Mouse (Mus musculus) kidney, postnatal 36 days (tissue): Measurements from ENCODE around the gene Tut4.
A peak's percentile ranks its signal among the peaks of the same experiment; 100 is the strongest.

Experiments
- DNase-seq, 2 experiments: peaks; one replicate each; pipeline ENCODE4 v3.0.0; 2021 to 2022; ENCODE audit warnings: mixed read lengths in 2 of 2

The Tut4 gene

DNA sequence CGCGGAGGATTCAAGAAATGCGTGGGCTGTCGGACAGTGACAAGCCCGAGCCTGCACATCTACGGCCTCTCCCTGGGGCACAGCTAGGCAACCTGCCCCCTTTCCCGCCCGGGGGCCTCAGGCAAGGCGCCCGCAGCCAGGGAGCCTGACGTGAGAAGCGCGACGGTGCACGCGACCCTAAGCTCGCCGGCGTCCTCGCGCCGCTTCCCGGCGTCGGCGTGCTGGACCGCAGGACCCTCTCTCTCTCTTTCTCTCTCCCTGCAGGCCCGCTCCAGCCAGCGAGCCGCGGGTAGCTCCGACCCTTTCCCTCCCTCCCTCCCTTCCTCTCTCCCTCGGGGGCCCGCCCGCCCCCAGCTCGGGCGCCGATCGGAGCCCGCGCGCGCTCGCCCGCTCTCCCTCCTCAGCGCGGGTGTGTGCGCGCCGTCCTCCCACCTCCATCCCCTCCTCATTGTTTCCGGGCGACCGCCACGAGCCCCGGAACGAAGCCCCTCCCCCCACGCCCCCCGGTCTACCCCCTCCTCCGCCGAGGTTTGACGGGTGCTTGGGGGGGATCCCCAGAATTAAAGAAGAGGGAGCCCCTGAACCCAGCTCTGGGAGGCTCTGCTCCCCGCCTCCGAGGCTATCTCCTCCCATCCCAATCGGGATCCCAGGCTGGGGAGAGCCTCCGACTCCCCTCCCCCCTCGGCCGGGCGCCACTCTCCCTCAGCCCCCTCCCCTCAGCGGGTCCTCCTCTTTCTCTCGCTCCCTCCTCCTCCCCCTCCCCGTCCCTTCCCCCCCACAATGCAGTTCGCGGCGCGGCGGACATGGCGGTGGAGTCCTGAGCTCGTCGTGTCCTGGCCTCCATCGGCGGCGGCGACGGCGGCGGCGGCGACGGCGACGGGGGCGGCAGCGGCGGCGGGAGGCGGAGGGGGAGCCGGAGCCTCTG, at the start of gene Tut4:
Gene Tut4 (plus strand): TSS at position 196 of the 925 bp plus-strand sequence.
- peak; percentile 82 to 86 for DNase-seq

GRCm38 (mm10) chr4:108424587-108424986, 34.6 kb upstream of the Tut4 start:
- no peak for DNase-seq

DNA sequence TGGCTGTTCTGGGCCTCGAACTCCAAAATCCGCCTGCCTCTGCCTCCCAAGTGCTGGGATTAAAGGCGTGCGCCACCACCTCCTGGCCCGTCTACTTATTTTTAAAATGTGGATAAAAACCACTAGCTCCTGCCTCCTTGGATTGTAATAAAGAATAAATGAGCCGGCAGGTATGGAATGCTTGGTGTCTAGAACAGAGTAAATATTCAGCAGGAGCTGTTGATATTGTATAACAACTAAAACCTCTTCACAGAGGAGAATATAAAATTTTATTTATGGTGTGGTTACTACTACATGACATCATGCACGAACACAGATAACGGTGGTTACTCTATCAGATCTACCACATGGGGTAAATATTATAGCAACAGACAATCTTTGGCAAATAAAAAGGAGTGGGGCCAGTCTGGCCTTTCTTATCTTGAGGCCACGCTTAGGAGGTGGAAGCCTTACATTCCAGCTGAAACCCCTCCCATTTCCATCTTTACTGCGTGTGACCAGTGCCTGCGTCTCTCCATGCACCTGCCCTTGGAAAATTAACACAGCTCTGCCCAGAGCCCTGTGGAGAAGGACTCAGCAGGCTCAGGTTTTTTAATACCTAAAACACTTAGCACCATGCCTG, 31.4 kb upstream of the Tut4 start:
- DNase-seq, result no peak

DNA sequence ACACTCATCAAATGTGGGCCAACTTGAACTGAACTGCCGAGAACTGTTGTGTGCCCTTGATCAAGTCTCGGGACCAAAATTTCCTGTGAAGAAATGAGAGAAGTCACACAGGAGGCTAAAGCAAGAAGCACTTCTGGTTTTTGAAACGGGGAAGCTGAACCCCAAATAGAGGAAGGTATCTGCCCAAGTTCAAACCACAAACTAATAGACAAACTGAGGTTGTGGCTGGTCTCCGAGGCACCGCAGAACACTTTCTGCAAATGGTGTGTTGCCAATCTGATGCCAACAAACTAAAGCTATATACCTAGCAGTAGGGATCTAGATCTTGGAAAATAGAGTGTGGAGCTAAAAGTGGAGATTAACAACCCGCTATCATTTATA, 30.9 kb upstream of the Tut4 start:
- DNase-seq, result no peak

DNA sequence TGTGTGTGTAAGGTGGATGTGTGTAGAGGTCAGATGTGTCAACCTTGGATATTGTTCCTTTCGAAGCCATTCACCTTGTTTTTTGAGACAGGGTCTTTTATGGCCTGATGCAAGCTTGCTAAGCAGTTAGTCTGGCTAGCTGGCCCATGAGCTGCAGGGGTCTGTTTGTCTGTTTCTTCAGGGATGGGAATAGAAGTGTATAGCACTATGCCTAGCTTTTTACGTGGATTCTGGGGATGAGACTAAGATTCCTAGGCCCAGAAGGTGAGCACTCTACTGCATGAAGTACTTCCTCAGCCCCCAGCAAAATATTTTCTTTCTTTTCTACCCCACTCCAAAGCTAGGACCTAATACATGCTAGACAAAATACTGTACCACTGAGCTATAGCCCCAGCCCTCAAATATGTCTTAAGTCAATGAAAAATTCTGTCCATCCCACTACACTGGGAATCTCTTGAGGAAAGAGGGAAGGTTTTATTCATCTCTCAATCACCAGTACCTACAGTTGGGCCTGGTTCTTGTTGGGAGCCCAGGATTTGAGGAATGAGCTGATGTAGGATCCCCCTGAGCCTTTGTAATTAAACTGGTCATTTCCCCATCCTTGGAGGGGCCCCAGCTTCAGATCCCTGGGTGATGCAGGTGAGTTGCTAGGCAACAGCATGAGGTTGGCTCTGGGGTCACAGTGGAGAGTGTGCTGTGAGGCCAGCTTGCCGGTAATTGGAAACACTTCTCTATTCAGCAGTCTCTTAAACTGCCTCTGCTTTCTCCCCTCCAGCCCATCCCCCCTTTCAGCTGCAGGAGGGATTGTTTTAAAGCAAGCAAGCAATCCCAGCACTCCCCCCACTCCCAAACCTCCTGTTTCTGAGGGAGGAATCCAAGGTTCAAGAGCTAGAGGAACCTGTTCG, 28.3 kb upstream of the Tut4 start:
- DNase-seq, result peak in 1 of 2 experiments; percentile 4

DNA sequence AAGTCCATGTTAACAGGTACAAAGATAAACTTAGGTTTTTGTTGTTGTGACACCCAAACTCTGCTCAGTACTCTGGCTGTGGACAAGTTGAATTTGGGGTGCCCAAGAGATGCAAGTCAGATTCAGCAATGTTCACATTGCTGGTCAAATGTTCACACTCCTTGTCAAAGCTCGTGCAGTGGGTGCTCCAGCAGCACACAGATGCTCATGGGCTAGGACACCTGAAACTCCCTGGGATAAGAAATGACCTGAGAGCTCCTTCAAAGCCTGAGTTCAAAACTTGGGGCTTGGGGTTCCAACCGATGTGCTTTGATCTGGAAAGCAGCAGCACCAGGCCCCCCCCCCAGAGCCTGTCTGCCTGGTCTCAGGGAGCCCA, 27.7 kb upstream of the Tut4 start:
- no peak for DNase-seq

DNA sequence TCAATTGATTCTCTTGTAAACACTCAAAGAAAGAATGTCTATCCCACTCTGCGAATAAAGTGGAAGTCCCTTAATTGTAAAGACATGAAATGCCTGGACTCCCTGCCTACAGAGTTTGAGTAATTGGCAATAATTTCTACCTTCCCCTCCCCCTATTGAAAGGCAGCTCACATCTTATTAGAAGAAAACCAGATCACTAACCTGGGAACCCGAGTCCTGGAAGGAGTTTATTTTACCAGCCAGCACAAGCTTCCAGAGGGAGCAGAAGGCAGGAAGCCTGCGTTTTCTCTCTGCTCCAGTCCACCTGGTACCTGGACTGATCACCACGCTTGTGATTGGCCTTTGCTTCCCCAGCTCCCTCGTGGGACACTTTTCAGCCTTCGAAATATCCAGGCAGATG, 25.9 kb upstream of the Tut4 start:
- DNase-seq, result no peak

GRCm38 (mm10) chr4:108434221-108434620, 25.0 kb upstream of the Tut4 start:
- no peak for DNase-seq

- no peak for DNase-seq
These were observed 24.4 kb upstream of the Tut4 start for GRCm38 (mm10) chr4:108434781-108435180.

DNA sequence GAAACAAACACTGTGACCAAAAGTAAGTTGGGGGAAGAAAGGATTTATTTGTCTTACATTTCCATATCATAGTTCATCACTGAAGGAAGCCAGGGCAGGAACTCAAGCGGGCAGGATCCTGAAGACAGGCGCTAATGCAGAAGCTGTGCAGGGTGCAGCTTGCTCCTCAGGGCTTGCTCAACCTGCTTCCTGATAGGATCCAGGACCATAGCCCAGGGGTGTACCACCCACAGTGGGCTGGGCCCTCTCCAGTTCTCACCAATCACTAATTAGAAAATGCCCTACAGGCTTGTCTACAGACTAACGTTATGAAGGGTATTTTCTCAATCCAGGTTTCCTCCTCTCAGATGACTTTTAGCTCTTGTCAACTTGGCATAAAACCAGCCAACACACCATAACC, 23.6 kb upstream of the Tut4 start:
- no peak for DNase-seq

GRCm38 (mm10) chr4:108436225-108436624, 23.0 kb upstream of the Tut4 start:
- DNase-seq, result no peak

GRCm38 (mm10) chr4:108438082-108438840, 21.0 kb upstream of the Tut4 start:
- DNase-seq, result peak; percentile 76 to 82

- DNase-seq, result no peak
These were observed 11.1 kb upstream of the Tut4 start for GRCm38 (mm10) chr4:108448091-108448490.

DNA sequence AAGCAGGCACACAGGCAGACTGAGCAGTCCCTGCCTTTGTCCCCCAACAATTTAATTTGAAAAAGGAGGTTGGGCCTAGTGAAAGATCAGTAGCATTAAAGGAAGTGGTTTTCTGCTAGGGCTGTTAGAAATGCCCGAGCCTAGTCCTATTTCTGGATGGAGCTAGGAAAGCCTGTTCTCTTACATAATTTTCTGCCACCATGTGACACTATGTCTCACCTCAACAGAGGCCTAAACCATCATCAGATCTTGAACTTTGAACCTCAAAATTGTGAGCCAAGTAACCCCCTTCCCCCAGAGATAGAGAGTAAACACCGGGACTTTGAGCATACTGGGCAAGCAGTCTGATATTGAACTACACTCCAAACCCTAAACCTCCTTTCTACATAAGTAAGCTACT, 3.2 kb upstream of the Tut4 start:
- peak; percentile 4 to 50 for DNase-seq

DNA sequence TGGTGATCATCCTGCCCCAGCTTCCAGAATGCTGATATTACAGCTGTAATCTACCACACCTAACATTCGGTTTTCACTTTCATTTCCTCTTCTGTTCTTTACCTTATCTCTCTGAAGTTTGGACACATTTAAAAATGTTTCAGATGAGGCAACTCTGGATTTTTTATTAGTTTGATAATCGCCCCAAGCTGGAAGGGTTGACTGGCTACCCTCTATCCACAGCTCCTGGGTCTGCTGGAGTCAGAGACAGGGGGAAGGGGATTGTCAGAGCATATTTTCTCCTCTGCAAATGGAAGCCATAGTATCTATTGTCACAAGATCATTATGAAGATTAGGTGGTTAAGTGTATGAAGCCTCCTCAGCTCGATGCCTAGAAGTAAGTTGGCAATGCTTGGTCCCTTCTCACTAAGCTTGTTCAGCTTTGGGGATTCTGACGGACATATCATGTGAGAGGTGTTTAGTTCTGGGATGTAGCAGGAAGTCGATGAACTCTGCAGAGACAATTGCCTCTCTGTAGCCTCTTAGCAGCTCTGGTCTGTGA, 955 bp upstream of the Tut4 start:
- peak in 1 of 2 experiments; percentile 6 for DNase-seq

GRCm38 (mm10) chr4:108460156-108460923, 1.1 kb downstream of the Tut4 start:
- DNase-seq, result peak; percentile 56 to 77

GRCm38 (mm10) chr4:108461262-108461903, 2.2 kb downstream of the Tut4 start:
- no peak for DNase-seq

- DNase-seq, result no peak
These were observed 14.4 kb downstream of the Tut4 start for GRCm38 (mm10) chr4:108473586-108473985.

- no peak for DNase-seq
These were observed 23.6 kb downstream of the Tut4 start for GRCm38 (mm10) chr4:108482776-108483175.

DNA sequence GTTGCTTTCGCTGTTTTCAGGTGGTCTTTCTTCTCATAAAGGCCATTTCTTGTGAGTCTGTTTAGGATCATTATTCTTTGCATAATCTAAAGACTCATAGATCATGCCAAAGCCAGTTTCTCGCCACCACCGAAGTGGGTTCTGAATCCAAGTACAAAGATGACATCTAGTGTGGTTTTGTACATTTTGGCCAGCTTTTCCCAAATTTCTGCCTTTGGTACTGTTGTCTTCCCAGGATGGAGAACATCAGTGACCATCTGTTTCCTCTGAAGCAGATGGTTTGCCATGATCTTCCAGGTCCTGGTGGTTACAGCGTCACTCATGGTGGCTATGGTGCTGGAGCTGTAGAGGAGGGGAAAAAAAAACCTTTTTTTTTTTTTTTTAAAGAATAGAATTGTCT, 25.0 kb downstream of the Tut4 start:
- DNase-seq, result no peak

DNA sequence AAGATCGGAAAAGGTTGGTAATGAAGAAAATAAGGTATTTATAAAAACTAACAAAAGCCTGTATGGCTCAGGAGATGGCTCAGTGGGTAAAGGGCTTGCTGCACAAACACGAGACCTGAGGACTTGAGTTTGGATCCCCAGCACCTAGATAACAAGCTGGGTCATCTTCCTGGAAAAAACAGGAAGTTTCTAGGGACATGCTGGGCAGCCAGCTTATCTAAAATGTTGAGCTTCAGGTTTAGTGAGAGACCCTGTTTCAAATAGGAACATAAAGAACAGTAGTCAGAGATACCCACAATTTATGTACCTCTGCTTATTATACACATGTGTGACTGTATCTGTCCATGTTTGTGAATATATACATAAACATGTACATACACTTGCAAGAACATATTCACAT, 43.8 kb downstream of the Tut4 start:
- no peak for DNase-seq
